Mouse (Mus musculus): ENCODE data around the gene Tgfbi.
A peak's percentile ranks its signal among the peaks of the same experiment; 100 is the strongest.

Tgfbi gene

DNA sequence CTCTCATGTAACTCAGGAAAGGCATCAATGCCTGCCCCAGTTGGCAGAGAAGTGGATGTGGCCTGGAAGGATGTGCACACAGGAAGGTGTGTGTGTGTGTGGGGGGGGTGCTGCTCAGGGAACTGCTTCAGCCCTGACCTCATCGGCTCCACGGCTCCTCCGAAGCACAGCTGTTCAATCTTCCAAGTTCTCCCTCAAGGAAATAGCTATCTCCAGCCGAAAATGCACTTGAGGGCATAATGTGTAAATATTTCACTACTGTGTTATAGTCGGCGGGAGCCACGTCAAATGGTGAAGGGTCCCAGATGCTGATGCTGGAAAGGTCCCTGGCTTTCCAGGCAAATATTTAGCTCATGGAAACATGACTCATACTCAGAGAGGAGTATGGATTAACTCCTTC is 25.6 kb downstream of the Tgfbi start:
- no peak for DNase-seq (ENCODE audit: low spot score in 2 of 2)

- DNase-seq (ENCODE audit: low spot score in 2 of 2) = no peak
These were observed 27.7 kb downstream of the Tgfbi start for GRCm38 (mm10) chr13:56637027-56637426.

GRCm38 (mm10) chr13:56641746-56642145 is 32.4 kb downstream of the Tgfbi start:
- DNase-seq (ENCODE audit: low spot score in 2 of 2) = no peak

- DNase-seq (ENCODE audit: low spot score in 2 of 2) = no peak
These were observed 34.7 kb downstream of the Tgfbi start for GRCm38 (mm10) chr13:56644031-56644430.

GRCm38 (mm10) chr13:56645744-56646143 is 36.4 kb downstream of the Tgfbi start:
- no peak for DNase-seq (ENCODE audit: low spot score in 2 of 2)

DNA sequence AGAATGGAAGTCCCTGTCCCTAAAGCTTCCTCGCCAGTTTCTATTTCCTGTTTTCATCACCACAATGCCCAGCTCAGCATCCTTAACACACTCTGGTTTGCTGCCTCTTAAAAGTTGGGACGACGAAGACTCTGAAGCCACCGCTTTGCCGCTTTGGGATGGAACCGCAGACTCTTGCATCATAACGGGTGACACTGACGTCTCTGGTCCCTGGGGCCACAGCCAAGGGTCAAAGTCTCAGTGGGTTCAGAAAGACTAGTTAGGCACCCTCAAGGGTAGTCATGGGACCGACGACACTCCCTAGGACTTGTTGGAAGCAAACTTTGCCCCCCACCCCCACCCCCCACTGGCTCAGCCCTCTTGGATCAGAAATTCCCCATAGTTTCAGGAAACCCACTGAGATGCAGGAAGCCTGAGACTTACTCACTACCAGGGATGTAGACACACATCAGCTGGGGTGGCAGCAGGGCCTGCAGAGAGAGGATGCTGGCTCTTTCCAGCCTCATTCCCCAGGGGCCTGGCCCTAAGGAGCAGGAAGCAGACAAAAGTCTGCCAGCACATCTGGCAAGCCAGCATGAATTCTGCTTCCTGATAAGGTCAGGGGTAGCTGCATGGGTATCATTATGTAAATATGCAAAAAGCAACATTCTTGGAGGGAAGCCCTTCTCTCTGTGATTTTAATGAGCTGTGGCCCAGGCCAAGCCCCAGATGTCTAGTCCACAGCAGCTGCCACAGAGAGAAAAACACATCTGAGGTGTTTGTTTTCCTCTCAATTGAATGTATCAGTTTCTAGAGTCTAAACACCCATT is 38.5 kb downstream of the Tgfbi start:
- no peak for DNase-seq (ENCODE audit: low spot score in 2 of 2)

DNA sequence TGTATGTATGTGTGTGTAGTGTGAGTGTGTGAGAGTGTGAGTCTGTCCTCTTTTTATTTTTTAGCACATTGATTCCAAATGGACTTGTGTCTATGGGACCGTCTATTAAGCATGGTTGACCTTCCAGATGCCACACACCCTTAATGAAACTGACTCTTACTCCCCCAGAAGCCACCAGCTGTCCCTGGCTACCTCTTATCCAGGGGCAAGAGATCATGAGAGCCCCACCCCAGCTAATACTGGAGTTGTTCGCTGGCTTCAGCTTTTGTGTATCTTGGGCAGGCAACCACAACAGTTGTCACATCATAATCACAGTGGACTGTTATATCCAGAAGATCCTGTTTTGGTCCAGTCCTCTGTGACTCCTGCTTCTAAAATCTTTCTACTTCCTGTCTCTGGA is 40.7 kb downstream of the Tgfbi start:
- no peak for DNase-seq (ENCODE audit: low spot score in 2 of 2)

DNA sequence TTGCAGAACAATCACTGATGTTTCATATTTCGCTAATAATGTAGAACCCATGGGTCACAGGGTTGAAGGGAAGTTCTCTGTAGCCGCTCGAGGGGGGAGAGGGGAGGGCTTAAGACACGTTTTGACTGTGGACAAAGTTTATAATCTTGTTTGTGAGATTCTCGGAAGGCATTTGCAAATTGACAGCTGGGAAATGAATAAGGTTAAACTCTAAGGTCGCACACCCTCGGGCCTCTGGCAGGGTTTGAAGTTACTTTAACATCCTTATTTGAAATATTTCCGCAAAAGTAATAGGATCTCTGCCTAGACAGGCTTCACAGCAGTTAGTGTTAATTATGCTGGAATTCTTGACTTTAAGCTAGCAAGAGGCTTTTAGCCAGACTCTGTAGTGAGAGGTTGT is 43.1 kb downstream of the Tgfbi start:
- no peak for DNase-seq (ENCODE audit: low spot score in 2 of 2)

DNA sequence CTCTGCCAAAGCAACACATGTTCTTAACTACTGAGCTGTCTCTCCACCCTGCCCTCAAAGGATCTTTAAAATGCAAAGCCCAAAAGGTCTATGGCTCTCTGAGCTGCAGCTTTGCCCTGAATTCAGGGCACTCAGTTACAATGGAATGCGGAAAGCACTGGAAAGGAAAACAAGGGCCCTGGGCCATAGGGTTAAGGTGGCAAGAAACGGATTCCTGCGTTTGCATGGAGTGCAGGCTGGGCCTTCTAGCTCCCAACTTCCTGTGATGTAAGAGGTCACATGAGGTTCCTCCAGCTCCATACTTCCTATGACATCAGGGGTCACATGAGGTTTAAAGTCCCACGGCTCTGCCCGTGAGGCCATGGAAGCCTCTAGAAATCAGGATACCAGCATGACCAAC is 44.9 kb downstream of the Tgfbi start:
- no peak for DNase-seq (ENCODE audit: low spot score in 2 of 2)

DNA sequence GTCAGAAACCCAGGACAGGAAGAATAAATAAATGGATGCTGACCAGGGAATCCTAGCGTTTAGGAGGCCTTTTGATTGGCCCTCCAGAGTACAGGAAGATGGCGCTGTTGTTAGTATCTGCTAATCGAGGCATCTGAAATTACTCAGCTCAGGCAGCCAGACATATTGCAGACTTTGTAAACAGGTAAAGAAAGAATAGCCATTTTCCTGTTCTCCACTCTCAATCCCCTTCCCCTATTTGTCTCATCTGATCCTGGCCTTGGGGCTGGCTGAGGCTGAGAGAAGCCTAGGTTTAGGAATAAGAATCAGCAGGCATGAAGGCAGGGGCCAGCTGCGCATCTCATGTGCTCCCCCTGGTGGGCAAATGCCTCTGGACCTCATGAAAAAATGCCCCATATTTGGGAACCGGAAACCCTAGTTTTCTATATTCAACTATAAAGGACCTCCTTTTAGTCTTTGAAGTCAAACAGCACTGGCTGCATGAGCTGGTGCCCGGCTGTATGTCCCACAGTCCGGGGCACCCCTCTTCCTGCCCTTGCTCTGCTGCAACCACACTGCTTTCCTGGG is 48.7 kb downstream of the Tgfbi start:
- peak; percentile 18 to 62 for DNase-seq (ENCODE audit: low spot score in 2 of 2)

DNA sequence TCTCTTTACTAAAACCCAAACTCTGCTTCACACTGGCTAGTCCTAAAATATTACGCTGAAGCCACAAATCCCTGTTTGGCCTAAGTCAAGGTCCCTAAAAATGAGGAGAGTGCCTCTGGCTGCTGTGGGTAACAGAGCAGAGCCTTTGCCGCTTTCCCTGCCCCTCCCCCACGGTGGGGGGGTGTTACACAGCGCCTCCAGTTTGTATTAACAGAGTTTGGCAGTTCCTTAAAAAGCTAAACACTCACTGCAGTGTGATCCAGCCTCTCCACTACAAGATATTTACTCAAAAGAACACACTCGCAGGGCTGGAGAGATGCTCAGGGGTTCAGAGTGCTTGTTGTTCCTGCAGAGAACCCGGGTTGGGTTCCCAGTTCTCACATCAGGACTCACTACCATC is 49.6 kb downstream of the Tgfbi start:
- DNase-seq (ENCODE audit: low spot score in 2 of 2) = no peak

DNA sequence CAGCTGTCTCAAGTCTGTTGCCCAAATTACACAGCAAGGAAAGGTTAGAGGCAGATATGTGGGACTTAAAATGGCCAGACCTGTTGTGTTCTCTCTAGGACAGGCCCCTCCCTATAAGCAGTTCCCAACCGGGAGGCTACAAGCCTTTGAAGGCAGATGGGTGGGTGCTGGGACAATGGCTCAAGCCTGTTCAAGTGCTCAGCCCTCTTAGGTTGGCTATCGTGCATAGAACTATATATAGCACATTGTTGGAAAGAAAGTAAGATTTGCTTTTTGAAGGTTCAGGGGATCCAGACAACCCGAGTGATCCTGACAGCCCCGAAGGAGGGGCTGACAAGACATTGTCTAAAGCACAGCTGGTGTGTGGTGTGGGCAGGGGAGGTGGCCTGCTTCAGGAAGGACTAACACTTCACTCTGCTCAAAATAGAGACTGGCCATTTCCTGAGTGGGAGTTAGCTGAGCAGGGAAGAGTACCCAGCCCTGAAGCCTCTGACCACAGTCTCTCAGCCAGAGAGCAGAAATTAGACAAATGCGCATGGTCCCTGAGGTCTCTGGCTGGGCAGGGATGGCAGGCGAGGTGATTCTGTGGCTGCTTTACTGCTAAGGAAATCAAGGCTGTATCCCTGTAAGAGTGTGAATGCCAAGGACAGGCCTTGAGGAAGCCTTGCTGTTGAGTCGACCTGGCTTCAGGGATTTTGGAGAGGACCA is 52.7 kb downstream of the Tgfbi start:
- no peak for DNase-seq (ENCODE audit: low spot score in 2 of 2)

DNA sequence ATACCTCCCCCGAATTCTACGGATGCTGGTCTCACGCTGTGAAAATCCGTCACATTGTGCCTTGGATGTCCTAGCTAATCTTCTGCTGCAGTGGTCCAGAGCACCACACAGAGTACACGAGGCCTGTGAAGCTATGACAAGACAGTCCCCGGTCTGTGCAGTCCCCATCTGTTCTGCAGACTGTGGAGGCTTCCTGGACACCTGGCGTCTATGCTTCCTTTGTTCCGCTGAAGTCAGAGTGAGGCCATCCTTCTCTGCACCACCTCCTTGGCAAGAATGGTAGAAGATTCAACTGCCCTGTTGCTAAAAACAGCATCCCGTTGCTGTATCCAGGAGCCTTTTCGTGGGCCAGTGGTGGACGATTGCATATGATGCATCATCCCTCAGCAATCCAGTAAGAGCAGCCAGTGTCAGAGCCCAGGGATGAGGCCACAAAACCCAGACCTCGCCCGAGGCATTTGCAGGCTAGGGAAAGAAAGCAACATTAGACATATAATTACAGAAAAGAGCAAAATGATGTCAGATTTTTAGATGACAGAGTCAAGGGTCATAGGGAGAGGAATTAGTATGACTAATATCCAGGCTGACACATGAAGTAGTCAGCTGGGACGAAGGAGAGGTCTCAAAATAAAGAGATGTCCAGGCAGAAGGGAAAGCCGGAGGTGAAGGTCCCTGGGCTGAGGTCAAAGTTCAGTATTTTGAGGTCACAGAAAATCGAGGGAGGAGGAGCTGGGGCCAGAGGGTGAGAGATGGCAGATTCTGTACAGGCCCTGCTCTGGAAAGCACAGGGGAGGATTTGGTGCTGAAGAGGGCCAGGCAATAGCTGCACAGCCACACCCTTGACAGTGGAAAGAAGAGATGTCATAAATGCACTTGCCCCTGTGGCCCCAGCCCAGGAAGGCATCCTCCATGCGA is 55.2 kb downstream of the Tgfbi start:
- DNase-seq (ENCODE audit: low spot score in 2 of 2) = no peak

DNA sequence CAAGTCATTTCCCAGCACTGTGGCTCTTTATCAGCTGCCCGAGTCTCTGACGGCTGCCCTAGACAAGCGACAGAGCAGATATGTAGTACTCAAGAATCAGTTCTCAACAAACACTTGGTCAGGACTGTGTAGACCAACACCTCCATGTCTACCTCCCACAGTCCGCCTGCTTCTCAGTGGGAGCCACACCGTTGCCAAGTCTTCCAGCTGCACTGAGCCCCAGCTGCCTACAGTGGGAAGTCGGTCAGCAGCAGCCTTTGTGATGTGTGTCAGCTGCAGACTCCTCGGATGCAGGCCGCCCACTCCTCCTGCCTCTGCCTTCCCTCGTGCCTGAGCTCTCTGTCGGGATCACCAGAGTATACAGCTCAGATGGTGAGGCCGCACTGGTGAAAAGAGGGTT is 61.9 kb downstream of the Tgfbi start:
- DNase-seq (ENCODE audit: low spot score in 2 of 2) = peak in 1 of 2 experiments; percentile 29

- DNase-seq (ENCODE audit: low spot score in 2 of 2) = no peak
These were observed 68.4 kb downstream of the Tgfbi start for GRCm38 (mm10) chr13:56677731-56678130.

DNA sequence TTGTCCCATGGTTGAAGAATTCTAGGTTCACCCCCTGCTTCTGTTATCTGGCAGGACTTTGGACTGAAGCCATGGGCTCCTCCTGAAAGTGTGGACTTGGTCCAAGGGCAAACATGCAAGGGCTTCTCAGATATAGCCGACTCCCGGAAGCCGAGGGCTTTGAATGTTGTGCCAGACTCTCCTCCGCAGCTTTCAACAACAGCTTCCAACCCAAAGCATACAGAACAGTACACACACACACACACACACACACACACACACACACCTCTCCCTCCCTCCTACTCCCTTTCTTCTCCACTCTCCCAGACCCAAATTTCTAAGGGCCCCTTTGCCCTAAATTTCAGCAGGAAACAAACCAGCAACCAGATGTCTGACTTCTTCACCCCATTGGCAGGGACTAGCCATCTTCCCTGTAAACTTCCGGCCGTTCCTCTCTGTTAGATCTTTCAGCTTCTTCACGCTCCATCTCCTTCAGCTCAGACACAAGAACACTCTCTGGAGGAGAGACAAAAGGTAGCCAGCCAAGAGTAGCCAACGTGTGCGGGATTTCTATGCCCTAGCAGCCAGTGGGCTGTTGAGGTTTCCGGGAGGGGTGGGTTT is 69.0 kb downstream of the Tgfbi start:
- no peak for DNase-seq (ENCODE audit: low spot score in 2 of 2)

DNA sequence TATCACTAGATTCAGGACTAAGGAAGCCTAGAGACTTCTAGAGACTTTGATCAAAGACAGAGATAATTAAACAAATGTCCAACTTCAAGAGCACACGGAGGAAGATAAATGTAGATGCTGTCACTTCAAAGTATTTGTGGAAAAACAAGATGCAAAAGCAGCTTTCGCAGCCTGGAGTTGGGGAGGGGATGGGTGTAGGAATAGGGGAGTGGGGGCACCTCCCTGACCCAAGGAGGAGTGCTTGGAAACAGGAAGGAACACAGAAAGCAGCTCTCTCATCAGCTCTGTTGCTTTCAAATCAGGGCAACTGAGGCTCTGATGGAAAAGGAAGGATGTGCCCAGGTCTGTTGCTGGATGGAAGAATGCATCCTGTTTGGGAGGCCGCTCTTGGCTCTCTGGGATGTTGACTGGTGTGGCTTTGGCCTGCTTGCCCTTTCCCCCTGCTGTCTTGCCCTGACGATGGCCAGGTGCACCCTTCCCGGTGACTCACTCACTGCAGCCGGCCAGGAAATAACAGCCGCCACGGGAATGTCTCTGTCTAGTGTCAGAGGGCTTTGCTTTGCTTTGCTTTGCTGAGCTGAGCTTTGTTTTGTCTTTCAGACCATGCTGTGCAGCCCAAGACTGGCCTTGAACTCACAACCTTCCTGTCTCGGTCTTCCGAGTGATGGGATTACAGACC is 69.6 kb downstream of the Tgfbi start:
- no peak for DNase-seq (ENCODE audit: low spot score in 2 of 2)

DNA sequence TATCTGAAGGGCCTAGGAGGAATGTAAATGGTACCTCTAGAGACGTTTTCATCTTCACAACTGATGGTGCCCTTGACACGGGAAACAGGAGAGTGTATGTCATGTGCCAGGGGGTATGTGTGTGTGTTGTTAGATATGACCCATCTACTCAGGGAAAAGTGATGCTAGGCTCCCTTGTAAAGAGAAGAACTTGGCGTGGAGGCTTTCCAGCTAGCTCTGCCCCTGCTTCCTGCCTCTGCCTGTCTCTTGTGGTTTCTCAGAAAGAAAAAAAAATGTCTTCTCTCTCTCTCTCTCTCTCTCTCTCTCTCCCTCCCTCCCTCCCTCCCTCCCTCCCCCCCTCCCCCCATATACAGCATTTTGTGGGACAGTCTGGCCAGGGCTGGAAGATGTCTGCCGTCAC is 72.6 kb downstream of the Tgfbi start:
- DNase-seq (ENCODE audit: low spot score in 2 of 2) = no peak

DNA sequence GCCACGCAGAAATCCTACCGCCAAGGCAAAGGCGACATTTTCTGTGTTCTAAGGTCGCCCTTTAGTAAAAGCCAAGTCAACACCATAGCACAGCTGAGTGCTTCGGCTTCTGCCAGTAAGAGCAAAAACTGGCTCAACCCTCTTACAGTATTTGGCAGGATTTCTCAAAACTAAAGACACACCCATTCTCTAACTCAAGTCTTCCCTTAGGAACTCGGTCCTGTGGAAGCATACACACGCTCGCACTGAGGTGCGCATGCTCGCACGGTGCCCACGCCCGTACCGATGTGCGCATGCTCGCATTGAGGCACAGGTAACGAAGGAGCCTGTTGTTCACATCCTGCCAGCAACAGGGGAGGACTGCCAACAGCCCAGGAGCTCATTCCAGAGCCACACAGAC is 73.0 kb downstream of the Tgfbi start:
- no peak for DNase-seq (ENCODE audit: low spot score in 2 of 2)

DNA sequence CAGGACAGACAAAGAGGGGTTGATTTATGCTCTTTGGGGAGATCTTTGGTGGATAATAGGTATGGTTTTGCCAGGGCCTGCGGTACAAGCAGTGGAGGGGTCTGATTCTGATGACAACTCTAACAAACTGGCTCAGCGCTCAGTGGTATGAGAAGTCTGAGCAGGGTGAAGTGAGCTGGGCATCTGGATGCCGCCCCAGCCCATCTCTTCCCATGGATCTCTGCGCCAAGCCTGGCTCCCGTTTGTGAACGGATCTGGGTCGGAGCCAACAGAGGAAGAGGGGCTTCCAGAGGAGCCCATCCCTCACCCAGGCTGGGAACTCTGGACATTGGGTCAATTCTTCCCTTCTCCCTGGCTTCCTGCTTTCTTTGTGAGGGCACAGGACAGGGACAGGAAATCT is 74.0 kb downstream of the Tgfbi start:
- no peak for DNase-seq (ENCODE audit: low spot score in 2 of 2)

Measured in frontal cortex, postnatal 14 days (tissue).